Mouse (Mus musculus): ENCODE results near the gene Nr5a1.

DNA sequence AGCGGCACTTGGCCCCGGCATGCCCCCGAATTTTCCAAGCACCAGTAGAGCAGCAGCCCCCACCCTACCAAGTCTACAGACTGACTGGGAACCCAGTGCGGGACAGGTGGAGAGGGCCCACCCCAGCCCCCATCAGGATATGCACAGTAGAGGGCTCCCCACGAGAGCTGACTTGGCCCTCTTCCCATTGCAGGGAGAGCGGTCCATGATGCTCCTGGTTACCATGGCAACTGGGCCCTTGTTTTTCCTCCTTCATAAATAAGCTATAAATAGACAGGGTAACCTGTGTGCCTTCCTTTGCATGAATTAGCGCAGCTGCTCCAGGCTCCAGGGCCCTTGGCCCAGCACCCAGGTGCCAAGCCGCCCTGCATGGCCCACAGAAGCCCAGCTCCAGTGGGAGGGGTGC, 67.1 kb downstream of the Nr5a1 start:
- TF ChIP-seq RAD21 (IDR thresholded peaks at IDR 0.05; ENCODE audit: low read depth, low read length) (no peak), POLR2AphosphoS2 (IDR thresholded peaks at IDR 0.05; ENCODE audit: low read depth, low read length) (no peak), CTCF (conservative IDR thresholded peaks at IDR 0.05 in 1 of 2, IDR thresholded peaks at IDR 0.05 in 1 of 2; ENCODE audit: low read depth in 2 of 2, low read length in 2 of 2) (no peak), ZKSCAN1 (IDR thresholded peaks at IDR 0.05; ENCODE audit: borderline replicate concordance, low read depth, low read length) (no peak), MAFK (IDR thresholded peaks at IDR 0.05; ENCODE audit: insufficient replicate concordance, low read length) (no peak), NRF1 (IDR thresholded peaks at IDR 0.05; ENCODE audit: low read depth, low read length) (no peak), POLR2A (IDR thresholded peaks at IDR 0.05; ENCODE audit: low read depth, low read length) (no peak), EP300 (IDR thresholded peaks at IDR 0.05; ENCODE audit: low read length) (no peak), GABPA (IDR thresholded peaks at IDR 0.05; ENCODE audit: insufficient replicate concordance, low read depth, low read length) (no peak), CHD2 (IDR thresholded peaks at IDR 0.05; ENCODE audit: low read length) (no peak)
